Mouse (Mus musculus): ENCODE measurements around the gene Cacng2. TPM values are rescaled to one million over a fixed set of nuclear protein-coding genes. Genes with fewer than 3 reads are reported as not detected.

The Cacng2 gene
- polyA plus RNA-seq, 1 experiment from 2014 or later: not detected

- Histone ChIP-seq H3K9me3 (replicated peaks) (no peaks in the 10 kb centered on the region), H3K27me3 (no peaks in the 10 kb centered on the region), H3K36me3 (no peaks in the 10 kb centered on the region), H3K9ac (no peak overlapping the region), H3K4me1 (replicated peaks) (no peaks in the 10 kb centered on the region), H3K4me3 (no peak overlapping the region), H3K4me2 (no peak overlapping the region), H3K27ac (no peak overlapping the region)
- no peak for ATAC-seq (replicated peaks; ENCODE audit: insufficient number of reproducible peaks, insufficient read depth, low FRiP score, low read depth)
- WGBS: 58% methylated on average over 6 of the region's 6 CpGs
Measured at GRCm38 (mm10) chr15:78134606-78135005, 14.8 kb upstream of the Cacng2 start.

- no peak overlapping the region for H3K9ac ChIP-seq
- H3K4me1 ChIP-seq (replicated peaks): no peaks in the 10 kb centered on the region
- H3K4me3 ChIP-seq: no peak overlapping the region
- H3K9me3 ChIP-seq (replicated peaks): no peaks in the 10 kb centered on the region
- WGBS: 47% methylated on average over 2 of the region's 2 CpGs
- H3K27me3 ChIP-seq: no peaks in the 10 kb centered on the region
- H3K4me2 ChIP-seq: no peak overlapping the region
- H3K36me3 ChIP-seq: no peaks in the 10 kb centered on the region
- H3K27ac ChIP-seq: no peak overlapping the region
- ATAC-seq (replicated peaks; ENCODE audit: insufficient number of reproducible peaks, insufficient read depth, low FRiP score, low read depth): no peak
Measured at GRCm38 (mm10) chr15:78133389-78133788, 13.6 kb upstream of the Cacng2 start.

- WGBS: 10% methylated on average over 38 of the region's 39 CpGs
- Histone ChIP-seq H3K9me3 (replicated peaks) (no peaks in the 10 kb centered on the region), H3K4me1 (replicated peaks) (peaks cover 7% of the 10 kb centered on the region), H3K4me3 (peak overlapping the region; percentile 27), H3K9ac (no peak overlapping the region), H3K27ac (no peak overlapping the region), H3K36me3 (no peaks in the 10 kb centered on the region), H3K27me3 (peaks cover 20% of the 10 kb centered on the region), H3K4me2 (peak overlapping the region; percentile 56)
- ATAC-seq (replicated peaks; ENCODE audit: insufficient number of reproducible peaks, insufficient read depth, low FRiP score, low read depth): no peak
Measured at GRCm38 (mm10) chr15:78119248-78119647, 580 bp downstream of the Cacng2 start.

GRCm38 (mm10) chr15:78118275-78118995 lies 1.4 kb downstream of the Cacng2 start:
- 63% methylated on average over 18 of the region's 18 CpGs for WGBS
- Histone ChIP-seq H3K9ac (no peak overlapping the region), H3K27ac (no peak overlapping the region), H3K4me2 (no peak overlapping the region), H3K9me3 (replicated peaks) (no peaks in the 10 kb centered on the region), H3K4me1 (replicated peaks) (peaks cover 7% of the 10 kb centered on the region), H3K4me3 (no peak overlapping the region), H3K36me3 (no peaks in the 10 kb centered on the region), H3K27me3 (peaks cover 20% of the 10 kb centered on the region)
- ATAC-seq (replicated peaks; ENCODE audit: insufficient number of reproducible peaks, insufficient read depth, low FRiP score, low read depth): no peak

- Histone ChIP-seq H3K9me3 (replicated peaks) (no peaks in the 10 kb centered on the region), H3K36me3 (no peaks in the 10 kb centered on the region), H3K4me3 (no peak overlapping the region), H3K9ac (no peak overlapping the region), H3K27me3 (peaks cover 20% of the 10 kb centered on the region), H3K27ac (no peak overlapping the region), H3K4me1 (replicated peaks) (peaks cover 7% of the 10 kb centered on the region), H3K4me2 (no peak overlapping the region)
- ATAC-seq (replicated peaks; ENCODE audit: insufficient number of reproducible peaks, insufficient read depth, low FRiP score, low read depth): no peak
- 82% methylated on average over 16 of the region's 16 CpGs for WGBS
Measured at GRCm38 (mm10) chr15:78117731-78118130, 2.1 kb downstream of the Cacng2 start.

- Histone ChIP-seq H3K4me3 (no peak overlapping the region), H3K4me1 (replicated peaks) (peaks cover 7% of the 10 kb centered on the region), H3K4me2 (no peak overlapping the region), H3K9me3 (replicated peaks) (no peaks in the 10 kb centered on the region), H3K27ac (no peak overlapping the region), H3K27me3 (peaks cover 20% of the 10 kb centered on the region), H3K36me3 (no peaks in the 10 kb centered on the region), H3K9ac (no peak overlapping the region)
- ATAC-seq (replicated peaks; ENCODE audit: insufficient number of reproducible peaks, insufficient read depth, low FRiP score, low read depth): no peak
- 81% methylated on average over 10 of the region's 10 CpGs for WGBS
Measured at GRCm38 (mm10) chr15:78116936-78117335, 2.9 kb downstream of the Cacng2 start.

GRCm38 (mm10) chr15:78116244-78116643 lies 3.6 kb downstream of the Cacng2 start:
- Histone ChIP-seq H3K9me3 (replicated peaks) (no peaks in the 10 kb centered on the region), H3K36me3 (no peaks in the 10 kb centered on the region), H3K4me2 (no peak overlapping the region), H3K27me3 (peaks cover 20% of the 10 kb centered on the region), H3K9ac (no peak overlapping the region), H3K4me1 (replicated peaks) (peaks cover 7% of the 10 kb centered on the region), H3K4me3 (no peak overlapping the region), H3K27ac (no peak overlapping the region)
- WGBS: 68% methylated on average over 10 of the region's 10 CpGs
- ATAC-seq (replicated peaks; ENCODE audit: insufficient number of reproducible peaks, insufficient read depth, low FRiP score, low read depth): no peak

GRCm38 (mm10) chr15:78099516-78099915 lies 20.3 kb downstream of the Cacng2 start:
- Histone ChIP-seq H3K9me3 (replicated peaks) (no peaks in the 10 kb centered on the region), H3K4me3 (no peak overlapping the region), H3K4me2 (no peak overlapping the region), H3K4me1 (replicated peaks) (no peaks in the 10 kb centered on the region), H3K36me3 (no peaks in the 10 kb centered on the region), H3K9ac (no peak overlapping the region), H3K27ac (no peak overlapping the region), H3K27me3 (0 out of 2 replicates have a peak, but pooled peaks cover 6% of the 10 kb centered on the region)
- WGBS: 44% methylated on average over 5 of the region's 5 CpGs
- no peak for ATAC-seq (replicated peaks; ENCODE audit: insufficient number of reproducible peaks, insufficient read depth, low FRiP score, low read depth)

DNA sequence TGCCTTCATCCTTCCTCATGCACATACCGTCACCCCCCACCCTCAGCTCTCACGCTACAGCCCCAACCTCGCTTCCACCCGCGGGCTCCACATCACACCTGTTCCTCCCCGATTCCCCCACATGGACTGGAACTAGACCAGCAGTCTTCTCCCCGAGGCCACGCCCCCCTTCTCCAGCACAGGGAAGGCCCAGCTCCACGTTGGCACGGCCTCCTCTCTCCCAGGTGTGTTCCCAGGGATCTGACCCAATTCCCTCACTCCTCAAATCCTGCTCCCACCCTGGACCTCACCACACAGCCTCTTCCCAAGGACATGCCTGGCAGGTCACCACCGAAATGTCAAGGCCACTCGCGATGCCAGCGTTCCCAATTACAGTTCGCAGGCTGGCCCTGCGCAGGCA lies 23.8 kb downstream of the Cacng2 start:
- Histone ChIP-seq H3K36me3 (no peaks in the 10 kb centered on the region), H3K27ac (no peak overlapping the region), H3K4me3 (no peak overlapping the region), H3K4me1 (replicated peaks) (no peaks in the 10 kb centered on the region), H3K4me2 (no peak overlapping the region), H3K27me3 (no peaks in the 10 kb centered on the region), H3K9ac (no peak overlapping the region), H3K9me3 (replicated peaks) (no peaks in the 10 kb centered on the region)
- no peak for ATAC-seq (replicated peaks; ENCODE audit: insufficient number of reproducible peaks, insufficient read depth, low FRiP score, low read depth)
- WGBS: 83% methylated on average over 16 of the region's 16 CpGs

DNA sequence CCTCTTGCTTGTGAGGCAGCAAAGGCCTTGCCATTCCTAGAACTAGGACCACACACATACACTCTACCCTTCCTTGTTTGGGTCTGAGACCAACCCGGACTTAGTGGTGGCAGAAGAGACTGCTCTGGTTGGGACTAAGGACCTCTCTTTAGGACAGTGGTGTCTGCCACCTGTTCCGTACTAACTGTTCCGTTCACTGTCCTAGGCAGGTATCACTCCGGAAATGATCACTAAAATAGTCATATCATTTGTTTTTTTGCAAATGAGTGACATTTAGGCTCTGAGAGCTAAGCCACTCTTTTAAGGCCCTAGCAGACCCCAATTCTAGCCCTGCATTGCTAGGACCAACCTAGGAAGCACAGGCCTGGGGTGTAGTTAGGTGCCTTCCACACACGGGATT lies 26.2 kb downstream of the Cacng2 start:
- 74% methylated on average over 5 of the region's 5 CpGs for WGBS
- Histone ChIP-seq H3K4me3 (no peak overlapping the region), H3K4me1 (replicated peaks) (no peaks in the 10 kb centered on the region), H3K27ac (no peak overlapping the region), H3K9me3 (replicated peaks) (no peaks in the 10 kb centered on the region), H3K36me3 (no peaks in the 10 kb centered on the region), H3K4me2 (no peak overlapping the region), H3K9ac (no peak overlapping the region), H3K27me3 (no peaks in the 10 kb centered on the region)
- no peak for ATAC-seq (replicated peaks; ENCODE audit: insufficient number of reproducible peaks, insufficient read depth, low FRiP score, low read depth)

DNA sequence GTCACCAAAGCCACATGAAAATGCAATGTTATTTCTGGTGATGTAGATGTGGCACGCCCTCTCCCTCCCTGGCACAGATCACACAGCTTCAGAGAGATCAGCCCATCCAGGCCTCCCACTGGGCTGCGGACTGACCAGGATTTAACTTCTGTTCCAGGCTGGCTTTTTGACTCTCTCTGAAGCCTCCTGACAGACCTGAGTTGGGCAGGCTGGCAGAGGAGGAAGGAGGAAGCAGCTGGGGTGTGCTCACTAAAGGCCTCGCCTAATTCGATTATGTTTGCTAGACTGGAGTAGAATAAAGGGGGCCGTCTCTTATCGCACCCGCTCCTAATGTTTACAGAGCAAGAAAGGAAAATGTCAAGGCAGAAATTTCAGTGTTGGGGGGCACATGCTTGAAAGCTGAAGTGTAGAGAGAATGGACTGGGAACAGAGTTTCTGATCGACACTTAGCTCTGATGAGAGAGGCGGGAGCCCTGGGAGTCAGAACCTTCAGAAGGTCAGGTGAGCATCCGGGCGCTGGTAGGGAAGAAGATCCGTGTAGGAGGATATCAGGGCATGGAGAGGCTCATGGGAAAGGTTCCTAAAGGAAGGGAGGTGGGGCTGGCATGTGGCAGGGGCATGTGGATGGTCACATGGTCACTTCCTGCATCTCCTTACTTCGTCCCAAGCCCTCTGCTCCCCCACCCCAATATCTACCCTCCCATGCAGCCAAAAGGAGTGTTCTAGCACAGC lies 36.8 kb downstream of the Cacng2 start:
- ATAC-seq (replicated peaks; ENCODE audit: insufficient number of reproducible peaks, insufficient read depth, low FRiP score, low read depth): no peak
- no peak overlapping the region for H3K9ac ChIP-seq
- H3K27me3 ChIP-seq: 0 out of 2 replicates have a peak, but pooled peaks cover 4% of the 10 kb centered on the region
- no peaks in the 10 kb centered on the region for H3K4me1 ChIP-seq (replicated peaks)
- H3K27ac ChIP-seq: no peak overlapping the region
- 66% methylated on average over 13 of the region's 13 CpGs for WGBS
- H3K36me3 ChIP-seq: no peaks in the 10 kb centered on the region
- H3K9me3 ChIP-seq (replicated peaks): no peaks in the 10 kb centered on the region
- no peak overlapping the region for H3K4me2 ChIP-seq
- H3K4me3 ChIP-seq: no peak overlapping the region

DNA sequence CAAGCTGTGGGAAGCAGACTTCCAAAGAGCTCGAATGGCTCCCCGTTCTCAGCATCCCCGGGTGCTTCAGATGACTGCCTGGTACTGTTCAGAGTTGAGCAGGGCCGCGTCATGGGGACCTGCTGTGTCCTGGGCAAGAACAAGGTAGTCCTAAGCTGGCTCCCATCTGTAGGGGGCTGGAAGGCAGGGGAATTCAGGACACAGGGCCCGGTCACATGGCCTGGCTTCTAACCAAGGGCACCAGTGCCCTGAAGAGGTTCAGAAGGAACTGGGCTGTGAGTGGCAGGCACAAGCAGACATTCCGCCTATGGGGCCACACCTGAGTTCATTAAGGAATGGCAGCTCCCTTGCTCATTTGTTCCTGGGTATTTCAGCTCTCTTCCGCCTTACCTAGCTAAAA lies 37.7 kb downstream of the Cacng2 start:
- Histone ChIP-seq H3K9ac (no peak overlapping the region), H3K36me3 (no peaks in the 10 kb centered on the region), H3K27ac (no peak overlapping the region), H3K9me3 (replicated peaks) (no peaks in the 10 kb centered on the region), H3K4me1 (replicated peaks) (no peaks in the 10 kb centered on the region), H3K4me3 (no peak overlapping the region), H3K4me2 (no peak overlapping the region), H3K27me3 (0 out of 2 replicates have a peak, but pooled peaks cover 4% of the 10 kb centered on the region)
- no peak for ATAC-seq (replicated peaks; ENCODE audit: insufficient number of reproducible peaks, insufficient read depth, low FRiP score, low read depth)
- 56% methylated on average over 8 of the region's 8 CpGs for WGBS
